Mouse (Mus musculus): ENCODE results near the gene Olfr641. TPM values are rescaled to one million over a fixed set of nuclear protein-coding genes. Genes with fewer than 3 reads are reported as not detected.

Gene Olfr641
- total RNA-seq (2021): not detected
- long read RNA-seq, experiment 1: 0 reads
- long read RNA-seq, experiment 2: 0 reads

GRCm38 (mm10) chr7:104035145-104035544 lies at the start of gene Olfr641:
TSS of gene Olfr641 (plus strand) at chr7:104035445.
- DNase-seq (ENCODE audit: low spot score): no peak

DNA sequence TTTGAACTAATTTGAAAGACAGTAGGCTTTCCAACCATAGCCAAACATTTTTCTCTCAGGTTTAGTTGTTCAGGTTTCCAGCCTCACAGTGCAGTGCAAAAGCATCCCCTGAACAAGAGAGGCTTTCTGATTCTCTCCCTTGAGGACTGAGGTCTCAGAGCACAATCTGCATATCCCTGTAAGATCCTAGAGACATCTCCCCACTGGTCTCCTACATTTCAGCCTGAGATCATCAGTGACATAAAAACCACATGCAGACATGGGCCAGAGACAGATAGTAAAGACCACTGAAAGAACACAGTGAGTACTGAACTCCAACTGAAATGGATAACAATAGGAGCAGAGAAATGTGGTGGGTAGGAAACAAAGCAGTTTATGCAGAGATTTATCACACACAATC lies 36.8 kb upstream of the Olfr641 start, which contains the start of gene Olfr638:
Gene Olfr638 (plus strand): TSS at position 301 of the 400 bp plus-strand sequence.
- no peak for DNase-seq (ENCODE audit: low spot score)

GRCm38 (mm10) chr7:103999124-103999523 lies 36.1 kb upstream of the Olfr641 start:
- no peak for DNase-seq (ENCODE audit: low spot score)

DNA sequence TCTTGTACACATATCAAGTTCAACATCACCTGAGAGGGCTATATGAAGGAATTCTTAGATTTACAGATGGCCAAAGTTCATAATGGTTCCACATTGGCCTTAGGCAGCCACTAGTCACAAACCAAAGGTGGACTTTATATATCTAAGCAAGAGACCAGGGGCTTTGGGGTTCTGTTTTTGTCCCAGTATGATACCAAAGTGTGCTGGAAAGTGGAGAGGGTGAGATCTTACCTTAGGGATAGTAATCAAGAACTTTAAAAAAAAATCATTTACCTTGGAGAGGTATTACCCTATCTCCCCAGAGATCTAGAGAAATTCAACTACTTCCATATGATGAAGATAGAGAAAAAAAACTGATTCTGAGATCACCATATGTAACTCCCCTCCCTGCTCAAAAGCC lies 18.0 kb upstream of the Olfr641 start, which contains the start of gene Olfr639:
Gene Olfr639 (minus strand): TSS at position 101 of the 400 bp plus-strand sequence.
- DNase-seq (ENCODE audit: low spot score): no peak

DNA sequence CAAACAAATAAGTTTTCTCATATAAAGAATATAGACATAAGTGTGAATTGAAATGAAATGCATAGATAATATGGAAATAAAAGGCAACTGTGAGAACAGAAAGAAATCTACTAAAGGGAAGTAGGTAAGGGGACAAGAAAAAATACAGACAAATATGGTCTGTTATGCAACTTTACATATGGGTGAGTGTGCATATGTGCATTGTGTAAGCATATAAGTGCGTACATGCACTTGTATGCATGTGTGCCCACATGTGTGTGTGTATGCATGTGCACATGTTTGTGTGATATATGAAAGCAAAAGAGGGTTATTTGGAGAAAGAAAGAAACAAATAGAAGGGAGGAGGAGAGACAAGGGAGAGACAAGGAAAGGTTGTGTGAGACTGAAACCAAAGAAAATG lies 16.3 kb upstream of the Olfr641 start:
- DNase-seq (ENCODE audit: low spot score): no peak

DNA sequence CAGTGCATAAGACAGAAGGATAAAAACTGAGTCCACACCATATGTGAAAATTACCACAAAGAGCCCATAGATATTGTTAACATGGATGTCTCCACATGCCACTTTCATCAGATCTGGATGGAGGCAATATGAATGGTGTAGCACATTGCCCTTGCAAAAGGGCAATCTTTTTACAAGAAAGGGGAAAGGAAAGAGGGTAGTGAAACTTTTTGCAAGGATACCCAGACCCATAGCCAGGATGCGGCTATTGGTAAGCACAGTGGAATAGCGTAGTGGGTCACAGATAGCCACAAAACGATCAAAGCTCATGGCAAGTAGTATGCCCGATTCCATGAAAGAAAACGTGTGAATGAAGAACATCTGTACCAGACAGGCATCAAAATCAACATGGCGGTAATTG lies 13.6 kb upstream of the Olfr641 start:
- no peak for DNase-seq (ENCODE audit: low spot score)

GRCm38 (mm10) chr7:104025473-104025872 lies 9.8 kb upstream of the Olfr641 start, which contains the start of gene Olfr640:
TSS of gene Olfr640 (minus strand) at chr7:104025573.
- no peak for DNase-seq (ENCODE audit: low spot score)

- DNase-seq (ENCODE audit: low spot score): no peak
Observed at GRCm38 (mm10) chr7:104026978-104027377, 8.3 kb upstream of the Olfr641 start.

DNA sequence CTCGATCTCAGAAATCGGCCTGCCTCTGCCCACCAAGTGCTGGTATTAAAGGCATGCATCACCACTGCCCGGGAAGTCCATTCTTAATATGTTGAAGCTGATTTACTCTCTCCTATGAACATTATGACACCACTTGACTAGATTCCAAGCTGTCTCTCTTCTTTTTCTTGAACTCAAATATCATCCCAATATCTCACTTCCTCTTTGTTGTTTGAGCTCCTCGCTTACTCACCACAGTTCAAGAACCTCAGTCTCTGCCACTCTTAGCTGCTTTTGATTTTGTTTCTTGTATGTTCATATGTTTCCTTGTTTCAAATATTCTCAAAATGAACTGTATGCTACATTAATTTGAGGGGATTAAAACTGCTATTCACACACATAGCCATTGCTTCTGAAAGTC lies 15.5 kb downstream of the Olfr641 start:
- DNase-seq (ENCODE audit: low spot score): no peak

DNA sequence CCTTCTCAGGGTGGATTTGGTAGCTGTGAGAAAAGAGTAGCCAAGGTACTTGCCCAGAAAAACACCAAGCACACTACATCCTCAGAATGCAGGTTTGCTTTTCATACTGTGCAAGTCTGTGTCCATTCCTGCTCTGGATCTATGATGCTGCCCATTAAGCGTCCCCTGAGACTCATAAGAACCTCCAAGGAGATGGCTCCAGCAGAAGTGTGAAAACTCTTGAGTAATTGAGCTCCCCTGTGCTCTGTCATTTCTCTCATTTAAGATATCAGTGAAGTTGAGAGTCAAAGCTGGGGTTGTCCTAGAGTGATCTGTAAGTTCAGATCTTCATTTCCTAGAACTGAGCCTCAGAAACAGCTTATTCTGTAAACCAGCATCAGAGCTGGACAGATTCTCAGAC lies 17.3 kb downstream of the Olfr641 start, which contains the start of gene Olfr642:
Gene Olfr642 (minus strand): TSS at position 101 of the 400 bp plus-strand sequence.
- DNase-seq (ENCODE audit: low spot score): no peak

GRCm38 (mm10) chr7:104059215-104059614 lies 24.0 kb downstream of the Olfr641 start:
- DNase-seq (ENCODE audit: low spot score): no peak

DNA sequence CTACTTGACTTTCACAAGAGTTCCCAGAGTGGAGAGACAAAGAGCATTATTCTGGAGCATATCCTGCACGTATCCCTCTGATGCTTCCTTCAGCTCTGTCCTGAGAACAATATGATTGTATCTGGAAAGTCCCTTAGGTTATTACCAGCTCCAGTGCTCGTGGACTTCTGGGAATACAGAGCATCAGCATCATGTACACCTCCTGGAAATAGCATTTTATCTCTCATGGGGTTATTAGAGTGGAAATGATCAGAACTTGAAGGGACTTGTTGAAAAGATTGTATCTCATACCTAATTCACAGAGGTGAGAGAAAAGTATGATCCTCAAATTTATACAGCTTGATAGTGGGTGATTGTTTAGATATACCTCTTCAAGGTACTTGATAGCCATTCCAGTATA lies 26.1 kb downstream of the Olfr641 start, which contains the start of gene 4930516K23Rik:
Gene 4930516K23Rik (minus strand): TSS at position 101 of the 400 bp plus-strand sequence.
- DNase-seq (ENCODE audit: low spot score): no peak

- no peak for DNase-seq (ENCODE audit: low spot score)
Observed at GRCm38 (mm10) chr7:104071769-104072168, 36.5 kb downstream of the Olfr641 start, which contains the start of gene Olfr644. TSS of gene Olfr644 (minus strand) at chr7:104071869.

- DNase-seq (ENCODE audit: low spot score): no peak
Observed at GRCm38 (mm10) chr7:104085365-104085764, 50.1 kb downstream of the Olfr641 start, which contains the start of gene Olfr645. TSS of gene Olfr645 (minus strand) at chr7:104085465.

Other genes with a start within 250 kb of the Olfr641 start
- not detected for gene Olfr67, start 243.6 kb upstream of the Olfr641 start, total RNA-seq (2021)
- 10 to 100 TPM; 28.0 to 32.7 TPM for gene Hbb-bt, start 221.4 kb upstream of the Olfr641 start, total RNA-seq (2021)
- 100 to 1,000 TPM; 317 to 407 TPM for gene Hbb-bs, start 207.3 kb upstream of the Olfr641 start, total RNA-seq (2021)
- gene Hbb-bh2, start 194.9 kb upstream of the Olfr641 start, total RNA-seq (2021): not detected
- not detected for gene Hbb-bh1, start 192.3 kb upstream of the Olfr641 start, total RNA-seq (2021)
- not detected for gene Hbb-y, start 182.2 kb upstream of the Olfr641 start, total RNA-seq (2021)
- not detected for gene Olfr66, start 149.2 kb upstream of the Olfr641 start, total RNA-seq (2021)
- not detected for gene Olfr64, start 141.0 kb upstream of the Olfr641 start, total RNA-seq (2021)
- not detected for gene Olfr65, start 132.0 kb upstream of the Olfr641 start, total RNA-seq (2021)
- gene Olfr631, start 106.6 kb upstream of the Olfr641 start, total RNA-seq (2021): not detected
- gene Olfr632, start 101.1 kb upstream of the Olfr641 start, total RNA-seq (2021): not detected
- gene Olfr633, start 91.0 kb upstream of the Olfr641 start, total RNA-seq (2021): not detected
- not detected for gene Olfr635, start 64.3 kb upstream of the Olfr641 start, total RNA-seq (2021)
- gene Olfr638, start 36.7 kb upstream of the Olfr641 start, total RNA-seq (2021): not detected
- gene Olfr639, start 18.1 kb upstream of the Olfr641 start, total RNA-seq (2021): under 1 TPM in 1 of 2 experiments, not detected in 1; 0.05 TPM
- not detected for gene Olfr640, start 9.9 kb upstream of the Olfr641 start, total RNA-seq (2021)
- gene Olfr642, start 17.2 kb downstream of the Olfr641 start, total RNA-seq (2021): not detected
- gene 4930516K23Rik, start 26.0 kb downstream of the Olfr641 start, total RNA-seq (2021): not detected
- not detected for gene Olfr644, start 36.4 kb downstream of the Olfr641 start, total RNA-seq (2021)
- not detected for gene Olfr645, start 50.0 kb downstream of the Olfr641 start, total RNA-seq (2021)
- not detected for gene Olfr646, start 69.4 kb downstream of the Olfr641 start, total RNA-seq (2021)
- not detected for gene Ubqln5, start 94.4 kb downstream of the Olfr641 start, total RNA-seq (2021)
- not detected for gene Olfr643, start 102.0 kb downstream of the Olfr641 start, total RNA-seq (2021)
- not detected for gene Ubqln3, start 107.8 kb downstream of the Olfr641 start, total RNA-seq (2021)
- not detected for gene Ubqlnl, start 115.1 kb downstream of the Olfr641 start, total RNA-seq (2021)
- not detected for gene Olfm5, start 129.4 kb downstream of the Olfr641 start, total RNA-seq (2021)
- not detected for gene Olfr648, start 147.9 kb downstream of the Olfr641 start, total RNA-seq (2021)
- not detected for gene Olfr649, start 160.5 kb downstream of the Olfr641 start, total RNA-seq (2021)
- under 1 TPM in 1 of 2 experiments, not detected in 1; 0.09 TPM for gene Trim6, start 183.3 kb downstream of the Olfr641 start, total RNA-seq (2021)
- 1 to 10 TPM; 1.1 to 1.2 TPM for gene Trim34a, start 209.0 kb downstream of the Olfr641 start, total RNA-seq (2021)

Measured in gastrocnemius, adult 18-20 months (tissue).